Mouse (Mus musculus) C2C12 (cell line): Measurements from ENCODE around the gene Itgb3. TPM values are rescaled to one million over a fixed set of nuclear protein-coding genes. Genes with fewer than 3 reads are reported as not detected.

ENCODE experiments used
- H3K27me3 ChIP-seq: one replicate; pipeline ENCODE4 v1.6.1; 2011; ENCODE audit not compliant: control insufficient read depth, insufficient read depth, insufficient read length
- H3K36me3 ChIP-seq: one replicate; pipeline ENCODE4 v1.6.1; 2011; ENCODE audit not compliant: control insufficient read depth, insufficient read depth
- H3K4me3 ChIP-seq: one replicate; pipeline ENCODE4 v1.5.1; 2011; ENCODE audit warnings: mild to moderate bottlenecking, control low read depth; ENCODE audit not compliant: poor library complexity, insufficient read depth, severe bottlenecking
- H3K79me2 ChIP-seq: one replicate; pipeline ENCODE4 v1.6.1; 2011; ENCODE audit not compliant: control insufficient read depth, insufficient read depth
- H3K79me3 ChIP-seq: one replicate; pipeline ENCODE4 v1.6.1; 2011; ENCODE audit warnings: low read depth, control low read depth
- H3ac ChIP-seq: one replicate; pipeline ENCODE3; 2011; ENCODE audit warnings: low read depth; ENCODE audit not compliant: control insufficient read depth, insufficient read length
- CEBPB ChIP-seq: IDR thresholded peaks from one replicate; pipeline ENCODE4 v1.6.1; 2011; ENCODE audit warnings: low read depth, mild to moderate bottlenecking, control low read depth, moderate library complexity
- CTCF ChIP-seq: IDR thresholded peaks from one replicate; pipeline ENCODE4 v1.5.1; 2011; ENCODE audit not compliant: control insufficient read depth, insufficient read depth, insufficient read length
- FOSL1 ChIP-seq: IDR thresholded peaks from one replicate; pipeline ENCODE4 v1.8.0; 2011; ENCODE audit warnings: mild to moderate bottlenecking, low read length; ENCODE audit not compliant: poor library complexity, insufficient read depth, severe bottlenecking
- MAX ChIP-seq: IDR thresholded peaks from one replicate; pipeline ENCODE4 v1.6.1; 2011; ENCODE audit warnings: mild to moderate bottlenecking, control low read depth
- MYOD1 ChIP-seq: IDR thresholded peaks from one replicate; pipeline ENCODE4 v1.6.1; 2011; ENCODE audit warnings: low read depth; ENCODE audit not compliant: control insufficient read depth, insufficient read length
- MYOG ChIP-seq: IDR thresholded peaks from one replicate; pipeline ENCODE4 v1.6.1; 2011; ENCODE audit not compliant: control insufficient read depth, insufficient read length; ENCODE audit errors: extremely low read depth
- USF1 ChIP-seq: IDR thresholded peaks from one replicate; pipeline ENCODE4 v1.6.1; 2011; ENCODE audit warnings: low read depth, mild to moderate bottlenecking, control low read depth, moderate library complexity
- polyA plus RNA-seq: library from polyadenylated mRNA; unstranded; fragments of >200 nt; fragmentation: generic; extraction: Trizol; gene quantifications from one replicate; pipeline ENCODE4 v1.2.1, GENCODE M21; 2012; ENCODE audit warnings: missing spikeins

The Itgb3 gene
- polyA plus RNA-seq, 1 experiment, result 15.0 TPM

DNA sequence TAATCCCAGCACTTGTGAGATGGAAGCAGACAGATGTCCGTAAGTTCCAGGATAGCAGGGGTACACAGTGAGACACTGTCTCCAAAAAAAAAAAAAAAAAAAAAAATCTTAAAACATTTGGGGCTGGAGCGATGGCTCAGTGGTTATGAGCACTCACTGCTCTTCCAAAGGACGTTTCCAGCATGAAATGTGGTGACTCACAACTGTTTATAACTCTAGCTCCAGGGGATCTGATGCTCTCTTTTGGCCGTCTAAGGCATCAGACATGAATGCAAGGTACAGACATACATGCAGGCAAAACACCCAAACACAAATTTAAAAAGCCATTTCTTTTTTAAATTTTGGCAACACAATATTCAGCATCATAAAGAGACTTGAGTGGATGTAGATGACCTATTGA is 65.6 kb downstream of the Itgb3 start:
- Histone ChIP-seq H3K4me3 (no peak overlapping the region), H3K79me3 (no peaks in the 10 kb centered on the region), H3ac (no peak overlapping the region), H3K36me3 (peaks cover 13% of the 10 kb centered on the region), H3K79me2 (no peaks in the 10 kb centered on the region), H3K27me3 (no peaks in the 10 kb centered on the region)
- TF ChIP-seq MYOG (no peak), FOSL1 (no peak), MYOD1 (no peak), CEBPB (no peak), USF1 (no peak), CTCF (no peak), MAX (no peak)

DNA sequence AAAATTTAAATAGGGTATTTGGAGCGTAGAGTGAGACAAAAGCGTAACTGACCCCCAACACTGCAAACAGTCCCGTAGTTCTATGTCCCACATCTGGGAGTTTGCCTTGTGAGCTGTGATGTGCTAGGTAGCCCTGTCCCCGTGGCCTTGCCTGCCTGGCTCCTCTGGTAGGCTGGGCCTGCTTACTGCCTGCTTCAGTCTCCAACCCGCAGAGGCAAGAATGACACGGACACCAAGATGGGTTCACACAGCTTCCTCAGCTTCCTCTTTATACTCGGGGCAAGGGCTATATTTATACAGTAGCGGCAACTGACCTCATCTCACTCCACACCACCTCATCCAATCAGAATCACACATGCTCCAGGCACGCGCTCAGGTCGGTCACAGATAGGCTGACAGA is 67.0 kb downstream of the Itgb3 start:
- TF ChIP-seq MAX (no peak), CTCF (no peak), MYOG (no peak), MYOD1 (no peak), USF1 (no peak), CEBPB (no peak), FOSL1 (no peak)
- Histone ChIP-seq H3K36me3 (peaks cover 4% of the 10 kb centered on the region), H3K79me3 (no peaks in the 10 kb centered on the region), H3K27me3 (no peaks in the 10 kb centered on the region), H3K79me2 (no peaks in the 10 kb centered on the region), H3K4me3 (no peak overlapping the region), H3ac (no peak overlapping the region)

DNA sequence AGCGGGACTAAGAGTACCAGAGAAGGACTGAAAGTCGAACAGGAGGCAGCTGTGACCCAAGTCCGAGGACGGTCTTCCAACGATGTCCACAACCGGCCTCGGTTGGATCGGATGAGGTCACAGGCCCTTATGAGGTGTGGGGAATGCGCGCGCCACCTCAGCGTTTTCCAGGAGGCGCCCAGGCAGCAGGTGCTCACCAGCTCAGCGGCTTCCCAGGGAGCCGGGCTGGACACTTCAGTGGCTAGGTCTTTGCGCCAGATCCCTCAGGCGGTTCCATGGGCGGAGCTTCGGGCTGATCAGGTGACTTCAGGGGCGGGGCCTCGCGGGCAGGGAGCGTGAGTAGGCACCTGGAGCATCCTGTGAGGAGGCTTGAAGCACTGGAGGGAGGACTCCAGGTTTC is 77.7 kb downstream of the Itgb3 start, which contains the start of gene Gm11639:
Gm11639 (plus strand) TSS at position 160 of the 400 bp plus-strand sequence.
- Histone ChIP-seq H3K36me3 (no peaks in the 10 kb centered on the region), H3K27me3 (no peaks in the 10 kb centered on the region), H3K79me3 (no peaks in the 10 kb centered on the region), H3K4me3 (no peak within 1 kb of the TSS), H3K79me2 (no peaks in the 10 kb centered on the region), H3ac (no peak within 1 kb of the TSS)
- TF ChIP-seq FOSL1 (no peak), MAX (no peak), MYOD1 (no peak), MYOG (no peak), USF1 (no peak), CEBPB (no peak), CTCF (no peak)

DNA sequence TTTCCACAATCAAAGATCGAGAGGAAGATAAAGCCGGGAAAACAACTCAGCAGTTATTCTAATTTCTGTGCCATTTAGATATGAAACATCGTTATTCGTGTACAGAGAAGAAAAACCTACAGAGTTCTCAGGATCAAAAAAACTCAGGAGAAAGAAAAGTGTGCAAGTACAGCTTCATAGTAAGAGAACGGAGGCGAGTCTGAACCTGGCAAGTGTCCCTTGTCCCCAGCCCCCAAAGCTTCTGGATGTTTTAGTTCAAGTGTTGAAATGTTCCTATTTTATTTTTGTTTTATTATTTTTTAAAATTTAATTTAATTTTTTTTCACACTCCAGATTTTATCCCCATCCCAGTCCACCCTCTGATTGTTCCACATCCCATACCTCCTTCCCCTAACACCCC is 85.4 kb downstream of the Itgb3 start:
- no peak overlapping the region for H3K4me3 ChIP-seq
- no peak overlapping the region for H3ac ChIP-seq
- H3K79me3 ChIP-seq, result no peaks in the 10 kb centered on the region
- no peaks in the 10 kb centered on the region for H3K27me3 ChIP-seq
- TF ChIP-seq MYOG, result no peak
- no peaks in the 10 kb centered on the region for H3K79me2 ChIP-seq
- no peaks in the 10 kb centered on the region for H3K36me3 ChIP-seq

DNA sequence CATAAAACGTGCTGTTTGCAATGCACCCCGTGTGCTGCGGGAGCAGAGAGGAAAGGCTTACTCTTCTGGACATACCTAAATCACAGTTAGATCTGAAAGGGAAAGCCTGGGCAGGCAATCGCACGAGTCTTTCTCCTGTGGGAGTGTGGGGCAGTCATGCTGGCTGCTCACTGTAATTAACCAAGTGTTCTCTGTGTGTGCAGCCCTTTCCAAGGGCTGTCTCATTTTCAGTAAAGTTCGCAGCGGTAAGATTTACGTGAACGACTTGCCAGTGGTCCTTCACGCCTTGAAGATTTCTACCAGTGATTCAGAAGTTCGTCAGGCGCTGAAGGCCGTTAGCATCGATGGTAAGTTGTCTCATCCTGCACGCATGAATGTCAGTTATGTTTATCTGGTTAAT is 96.3 kb downstream of the Itgb3 start:
- TF ChIP-seq MYOG (no peak), MYOD1 (no peak), FOSL1 (no peak), USF1 (no peak), CEBPB (no peak), CTCF (no peak), MAX (no peak)
- Histone ChIP-seq H3K79me2 (no peaks in the 10 kb centered on the region), H3K27me3 (no peaks in the 10 kb centered on the region), H3K36me3 (no peaks in the 10 kb centered on the region), H3K79me3 (no peaks in the 10 kb centered on the region), H3ac (no peak overlapping the region), H3K4me3 (no peak overlapping the region)

DNA sequence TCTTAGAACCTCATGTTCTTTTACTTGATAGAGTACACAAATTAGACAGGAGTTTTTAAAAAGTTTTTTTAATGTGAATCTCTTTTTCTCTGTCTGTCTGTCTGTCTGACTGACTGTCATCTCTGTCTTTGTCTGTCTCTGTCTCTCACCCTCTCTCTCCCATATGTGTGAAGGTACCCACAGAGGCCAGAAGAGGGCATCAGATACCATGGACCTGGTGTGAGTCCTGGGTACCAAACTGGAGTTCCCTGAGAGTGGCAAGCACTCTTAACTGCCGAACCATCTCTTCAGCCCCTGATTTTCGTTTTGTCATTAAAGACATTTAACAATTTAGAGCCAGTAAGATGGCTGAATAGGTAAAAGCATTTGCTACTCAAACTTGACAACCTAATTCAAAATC is 99.3 kb downstream of the Itgb3 start:
- no peak for TF ChIP-seq FOSL1
- no peak for TF ChIP-seq MYOG
- TF ChIP-seq USF1, result no peak
- no peak for TF ChIP-seq MAX
- H3K27me3 ChIP-seq, result no peaks in the 10 kb centered on the region
- no peaks in the 10 kb centered on the region for H3K36me3 ChIP-seq
- H3K79me3 ChIP-seq, result no peaks in the 10 kb centered on the region
- no peak overlapping the region for H3ac ChIP-seq
- H3K4me3 ChIP-seq, result no peak overlapping the region
- no peaks in the 10 kb centered on the region for H3K79me2 ChIP-seq

Other genes with a start within 250 kb of the Itgb3 start
- 14.5 TPM for gene Kansl1, start 139.1 kb upstream of the Itgb3 start, polyA plus RNA-seq
- gene Cdc27, start 57.4 kb upstream of the Itgb3 start, polyA plus RNA-seq, result 8.4 TPM
- 4.2 TPM for gene Myl4, start 57.3 kb upstream of the Itgb3 start, polyA plus RNA-seq
- gene Gm11639, start 77.7 kb downstream of the Itgb3 start, polyA plus RNA-seq, result not detected